Mouse (Mus musculus) gastrocnemius, postnatal 36 days (tissue): ENCODE data around the gene Rtraf. TPM values are rescaled to one million over a fixed set of nuclear protein-coding genes. Genes with fewer than 3 reads are reported as not detected.

ENCODE experiments used
- DNase-seq, 2 experiments: peaks; one replicate each; pipeline ENCODE4 v3.0.0; 2022
- intact Hi-C: fragments of 180-260 bp; cut with DNase I; formaldehyde crosslinking; loops from one replicate; pipeline ENCODE4 v1.15.1; 2025
- total RNA-seq, 2 experiments: library from RNA; stranded (reverse); gene quantifications; 2 replicates each; pipeline ENCODE4 v1.2.3; 2021

Gene Rtraf
- total RNA-seq, 2 experiments from 2014 or later = 60.1 to 80.7 TPM

DNA sequence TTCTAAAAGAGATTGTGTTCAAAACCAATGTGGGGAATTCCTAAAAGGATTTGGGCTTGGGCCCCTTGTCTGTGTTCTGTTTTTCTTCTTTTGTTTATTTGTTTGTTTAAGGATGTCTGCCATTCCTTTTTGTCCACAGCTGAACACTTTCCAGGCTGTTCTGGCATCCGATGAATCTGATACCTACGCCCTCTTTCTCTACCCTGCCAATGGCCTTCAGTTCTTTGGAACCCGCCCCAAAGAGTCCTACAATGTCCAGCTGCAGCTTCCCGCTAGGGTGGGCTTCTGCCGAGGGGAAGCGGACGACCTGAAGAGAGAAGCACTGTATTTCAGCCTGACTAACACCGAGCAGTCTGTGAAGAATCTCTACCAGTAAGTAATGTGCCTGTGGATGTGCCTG, 60.1 kb downstream of the Rtraf start:
- DNase-seq = no peak
- intact Hi-C loops = no loop called here

DNA sequence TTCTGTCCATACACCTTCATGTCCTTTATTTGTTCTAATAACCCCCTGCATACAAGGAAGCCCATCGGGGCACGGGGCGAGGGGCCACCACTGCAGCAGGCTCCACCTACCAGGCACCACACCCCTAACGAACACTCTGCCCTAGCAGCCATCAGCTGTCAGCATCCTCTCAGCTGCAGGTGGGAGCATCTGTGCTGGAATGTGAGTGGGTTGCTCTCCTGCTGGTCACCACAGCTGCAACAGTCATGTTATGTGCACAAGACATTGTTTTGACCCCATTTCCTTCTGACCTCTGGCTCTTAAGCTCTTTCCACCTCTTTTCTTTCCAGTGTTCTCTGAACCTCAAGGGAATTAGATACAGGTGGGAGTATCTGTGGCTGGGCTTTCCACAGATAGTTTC, 61.6 kb downstream of the Rtraf start:
- no peak for DNase-seq
- intact Hi-C loops = no loop called here

Other genes starting within 250 kb of the Rtraf start
- gene Gm2237, start 238.7 kb downstream of the Rtraf start, total RNA-seq = under 1 TPM; 0.13 to 0.22 TPM
- not detected for gene Gm5458, start 221.2 kb downstream of the Rtraf start, total RNA-seq
- 10 to 100 TPM in 1 of 2 experiments, 1 to 10 TPM in 1; 9.1 to 11.5 TPM for gene Nid2, start 72.6 kb downstream of the Rtraf start, total RNA-seq
- gene Gng2, start 153.8 kb upstream of the Rtraf start, total RNA-seq = 1 to 10 TPM; 2.3 to 4.1 TPM